Mouse (Mus musculus) cerebellum, adult 18-20 months (tissue): ENCODE measurements at regions not wholly inside any gene's neighbourhood (a gene's known extent, or its start where the extent isn't known, plus 50 kb on each side); places are given as distances from the start of the nearest gene placed in this dataset.

Experiments
- DNase-seq, 2 experiments: peaks; one replicate each; pipeline ENCODE4 v3.0.0; 2021

GRCm38 (mm10) chr4:7597671-7598390 is 641.0 kb downstream of the Car8 start:
- DNase-seq: no peak

GRCm38 (mm10) chr4:7596116-7596515 is 642.7 kb downstream of the Car8 start:
- no peak for DNase-seq

DNA sequence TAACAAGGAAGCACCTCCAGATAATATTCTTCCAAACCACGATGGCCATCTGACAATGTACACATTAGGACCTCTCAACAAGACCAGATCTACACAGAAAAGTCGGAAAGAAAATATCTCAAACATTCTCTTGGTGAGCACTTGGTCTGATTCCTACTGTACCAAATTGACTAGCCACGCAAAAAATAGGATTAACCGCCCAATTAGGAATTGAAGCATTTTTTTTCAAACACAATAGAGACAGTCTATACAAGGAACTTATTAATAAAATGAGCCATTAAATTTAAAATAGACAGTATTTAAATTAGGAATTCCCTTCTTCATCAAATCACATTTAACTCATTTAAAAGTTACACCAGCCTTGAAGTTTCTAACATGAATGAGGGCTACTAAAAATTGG is 655.0 kb downstream of the Car8 start:
- DNase-seq: no peak

DNA sequence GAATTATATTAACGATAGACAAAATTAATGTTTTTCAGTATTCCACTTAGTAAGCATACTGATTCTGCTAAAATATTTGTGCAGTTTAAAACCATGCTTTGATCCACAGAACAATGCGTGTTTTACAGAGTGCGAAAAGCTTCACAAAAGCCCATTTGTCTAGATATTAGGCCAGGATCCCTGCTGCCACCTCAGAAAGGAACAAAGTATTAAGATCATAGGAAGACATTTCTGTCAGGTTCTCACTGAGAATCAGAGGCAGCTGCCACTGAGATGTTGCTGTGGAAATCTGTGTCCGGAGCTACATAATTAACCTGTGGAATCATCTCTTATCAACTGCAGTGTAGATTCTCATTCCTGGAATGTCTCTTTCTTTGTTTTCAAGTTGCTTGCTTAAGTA is 656.9 kb downstream of the Car8 start:
- DNase-seq: no peak

GRCm38 (mm10) chr4:7581220-7581916 is 657.5 kb downstream of the Car8 start:
- no peak for DNase-seq

- DNase-seq: no peak
Measured at GRCm38 (mm10) chr4:7580554-7581219, 658.2 kb downstream of the Car8 start.

DNA sequence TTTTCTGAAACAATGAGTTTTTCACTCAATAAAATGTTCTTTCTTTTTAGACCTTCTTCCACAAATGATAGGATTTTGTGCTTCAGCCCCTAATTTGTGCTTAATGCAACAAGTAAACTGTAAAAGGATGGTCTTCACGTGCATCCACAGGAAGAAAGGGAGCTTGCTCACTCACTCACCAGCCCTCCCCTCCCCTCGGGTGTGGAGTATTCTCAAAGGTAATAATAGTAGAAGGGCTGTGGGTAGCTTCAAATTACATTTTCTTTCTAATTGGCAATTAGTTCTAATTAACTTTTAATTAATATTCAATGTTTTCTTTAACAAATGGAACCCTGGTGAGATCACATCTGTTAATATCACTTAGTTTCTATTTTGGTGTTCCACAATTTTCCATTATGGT is 664.8 kb downstream of the Car8 start:
- no peak for DNase-seq

DNA sequence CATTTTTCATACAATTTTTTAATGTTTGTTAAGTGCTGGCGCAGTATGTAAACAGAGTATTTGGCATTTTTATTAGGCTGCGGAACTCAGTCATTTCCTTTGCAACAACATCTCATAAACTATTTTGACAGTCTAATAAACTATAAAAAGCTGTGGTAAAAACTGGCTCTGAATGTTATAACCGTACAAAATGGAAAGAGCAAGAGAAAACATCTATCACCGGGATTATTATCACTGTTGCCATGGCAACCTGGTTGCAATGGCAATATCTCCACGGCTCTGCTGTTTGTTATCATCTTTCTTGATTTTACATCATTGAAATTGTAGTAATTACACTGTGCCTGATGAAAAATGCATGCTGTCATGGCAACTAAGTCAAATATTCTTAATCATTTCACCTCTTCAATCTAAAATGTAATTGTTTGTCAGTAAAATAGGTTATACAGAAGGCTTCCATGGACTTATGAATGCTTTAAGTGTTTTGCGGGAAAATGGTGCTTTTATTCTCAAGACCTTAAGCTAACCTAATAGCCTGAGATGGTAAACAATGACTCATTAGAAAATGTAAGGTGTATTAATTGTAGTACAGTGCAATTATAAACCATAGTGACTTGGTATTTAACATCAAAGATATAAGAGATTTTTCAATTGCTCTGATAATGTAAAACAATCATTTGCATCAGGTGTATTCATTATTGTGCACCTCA is 671.0 kb downstream of the Car8 start:
- DNase-seq: no peak

DNA sequence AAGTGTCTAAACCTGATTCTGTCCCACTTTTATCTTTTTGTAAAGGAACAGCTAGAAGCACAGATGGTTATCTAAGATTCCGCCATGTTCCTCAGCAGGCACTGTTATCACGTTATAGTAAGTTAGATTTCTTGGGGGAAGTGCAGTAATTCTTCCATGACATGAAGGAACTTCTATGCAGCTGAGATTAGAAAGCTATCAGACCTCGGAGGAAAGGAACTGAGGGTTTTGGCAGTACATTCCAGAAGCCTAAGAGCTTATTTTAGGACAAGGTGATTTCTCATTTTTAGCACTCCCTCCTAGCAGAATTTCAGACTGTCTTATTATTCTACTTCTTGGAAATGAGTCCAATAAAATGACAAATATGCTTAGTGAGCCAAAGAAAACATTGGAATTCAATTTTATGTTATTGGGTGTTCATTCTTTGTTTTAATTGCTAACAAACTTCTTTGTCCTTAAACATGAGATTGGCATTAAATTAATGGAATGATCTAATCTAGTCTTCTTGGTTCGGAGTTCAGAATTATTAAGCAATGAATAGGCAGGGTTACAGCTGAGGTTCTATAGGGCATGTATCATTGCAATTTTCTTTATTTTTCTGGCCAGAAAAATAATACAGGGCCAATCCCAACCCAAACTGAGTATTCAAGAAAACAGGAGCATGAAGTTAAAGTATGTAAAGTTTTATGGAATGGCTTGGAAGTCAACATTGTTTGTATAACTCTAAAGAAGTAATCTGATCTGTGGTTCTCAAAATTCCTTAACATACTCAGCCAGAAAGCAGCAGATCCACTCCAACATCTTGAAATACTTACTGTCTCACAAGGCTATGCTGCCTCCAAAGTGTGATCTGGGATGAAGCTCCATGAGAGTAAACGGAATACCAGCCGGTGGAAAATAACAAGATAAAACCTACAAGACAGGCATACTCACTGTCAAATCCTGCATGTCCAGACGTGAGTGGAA is 678.7 kb downstream of the Car8 start:
- DNase-seq: no peak

GRCm38 (mm10) chr4:7558721-7559120 is 680.1 kb downstream of the Car8 start:
- no peak for DNase-seq

DNA sequence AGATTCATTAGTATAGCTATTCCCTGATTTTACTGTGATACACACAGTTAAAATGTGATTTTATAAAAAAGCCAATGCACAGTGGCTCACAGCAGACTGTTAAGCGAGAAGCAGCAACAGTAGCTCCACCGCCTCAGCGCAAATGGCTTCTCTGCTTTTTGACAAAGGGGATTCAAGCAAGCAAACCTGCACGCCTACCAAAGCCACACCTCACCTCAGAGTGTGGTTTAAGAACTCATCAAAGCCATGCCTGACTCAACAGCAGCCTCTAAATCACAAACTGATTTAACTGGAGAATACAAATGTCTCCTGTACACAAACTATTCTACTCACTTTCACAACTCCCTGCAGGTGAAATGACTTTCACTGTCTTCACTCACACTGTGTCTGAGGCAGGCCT is 704.5 kb downstream of the Car8 start:
- no peak for DNase-seq

DNA sequence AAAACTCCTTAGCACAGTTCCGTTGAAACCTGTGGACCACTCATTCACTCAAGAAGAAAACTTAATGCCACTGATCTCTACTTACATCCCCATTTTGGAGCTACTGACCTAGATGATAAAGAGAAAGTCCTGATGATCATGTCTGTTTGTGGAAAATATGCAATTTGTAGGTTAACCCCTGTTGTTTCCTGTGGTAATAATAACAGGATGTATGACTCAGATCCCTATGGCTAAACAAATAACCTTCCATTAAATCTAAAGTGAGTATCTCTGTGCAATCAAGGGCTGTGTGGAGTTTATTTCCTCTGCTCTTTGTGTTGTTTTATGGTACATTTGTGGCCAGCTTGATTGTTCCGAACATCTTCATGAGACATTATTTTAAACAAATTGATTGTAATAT is 711.1 kb downstream of the Car8 start:
- DNase-seq: no peak

GRCm38 (mm10) chr4:7513081-7513480 is 725.8 kb downstream of the Car8 start:
- DNase-seq: no peak

- no peak for DNase-seq
Measured at GRCm38 (mm10) chr4:7485552-7485951, 753.3 kb downstream of the Car8 start.

DNA sequence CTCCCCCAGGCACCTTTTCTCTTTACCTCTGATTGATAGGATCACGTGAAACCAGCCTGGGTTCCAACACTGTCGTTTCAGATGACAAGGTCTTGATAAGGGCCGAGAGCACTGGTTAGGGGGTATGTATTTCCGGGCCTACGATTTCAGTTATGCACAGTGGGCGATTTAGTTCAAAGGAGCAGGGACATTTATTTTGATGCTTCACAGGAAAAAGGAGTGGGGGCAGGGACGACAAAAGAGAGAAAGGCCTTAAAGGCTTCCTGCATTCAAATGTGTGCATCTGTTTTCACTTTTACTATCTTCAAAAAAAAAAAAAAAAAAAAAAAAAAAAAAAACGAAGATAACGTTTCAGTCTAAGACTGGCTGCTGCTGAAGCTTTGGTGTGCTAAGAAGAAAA is 783.7 kb downstream of the Car8 start:
- DNase-seq: no peak

DNA sequence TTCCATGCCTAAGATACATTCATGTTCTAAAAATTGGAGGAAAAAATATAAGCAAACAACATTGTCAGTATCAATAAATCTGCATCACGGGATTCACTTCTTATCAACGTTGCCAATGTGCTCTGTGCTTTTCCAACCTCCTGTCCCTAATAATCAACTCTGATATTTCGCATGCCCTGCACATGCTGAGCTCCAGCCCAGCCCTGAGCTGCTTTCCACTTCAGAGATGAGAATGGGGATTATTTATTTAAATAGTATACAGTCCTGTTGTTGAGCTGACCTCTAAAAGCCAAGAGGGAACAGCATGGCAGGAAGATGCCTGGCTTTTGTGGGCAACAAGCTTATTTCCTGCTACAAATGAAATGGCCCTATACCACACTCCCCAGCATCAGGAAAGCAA is 786.2 kb downstream of the Car8 start:
- DNase-seq: no peak

GRCm38 (mm10) chr4:7450991-7451390 is 787.9 kb downstream of the Car8 start:
- DNase-seq: no peak

DNA sequence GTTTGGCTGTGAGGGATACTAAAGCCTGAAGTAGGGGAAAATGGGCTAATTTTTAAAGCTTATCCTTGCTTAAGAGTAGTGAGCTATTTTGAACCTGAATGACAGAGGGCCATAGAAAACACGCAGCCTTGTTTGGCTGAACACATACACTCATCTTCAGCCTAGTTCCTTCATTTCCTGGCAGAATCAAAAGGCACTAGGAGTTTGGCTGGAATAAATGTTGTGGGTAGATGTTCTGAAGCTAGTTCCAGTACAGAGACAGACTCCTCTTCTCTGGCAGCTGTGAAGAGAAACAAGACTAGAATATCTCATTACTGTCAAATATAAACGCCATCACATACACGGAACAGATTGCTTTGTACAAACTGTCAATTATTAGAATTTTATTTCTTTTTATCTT is 809.5 kb downstream of the Car8 start:
- DNase-seq: no peak

DNA sequence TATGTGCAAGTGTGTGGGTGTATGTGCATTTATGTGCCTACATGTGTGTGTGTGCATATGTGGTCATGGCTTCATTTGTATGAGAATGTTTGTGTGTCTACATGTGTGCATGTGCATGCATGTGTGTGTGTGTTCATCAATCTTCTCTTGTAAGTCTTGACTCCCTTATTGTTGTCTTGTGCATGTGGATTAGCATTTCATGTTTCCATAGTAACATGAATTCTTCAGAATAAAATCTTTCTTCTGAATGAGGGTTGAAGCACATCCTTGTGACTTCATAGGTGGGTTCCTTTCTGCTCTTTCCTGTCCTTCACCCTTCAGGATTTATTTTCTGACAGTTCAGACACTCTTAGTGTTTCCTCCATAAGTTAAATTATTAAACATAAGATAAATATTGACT is 814.8 kb downstream of the Car8 start:
- no peak for DNase-seq

GRCm38 (mm10) chr4:7423204-7423603 is 815.6 kb downstream of the Car8 start:
- no peak for DNase-seq

DNA sequence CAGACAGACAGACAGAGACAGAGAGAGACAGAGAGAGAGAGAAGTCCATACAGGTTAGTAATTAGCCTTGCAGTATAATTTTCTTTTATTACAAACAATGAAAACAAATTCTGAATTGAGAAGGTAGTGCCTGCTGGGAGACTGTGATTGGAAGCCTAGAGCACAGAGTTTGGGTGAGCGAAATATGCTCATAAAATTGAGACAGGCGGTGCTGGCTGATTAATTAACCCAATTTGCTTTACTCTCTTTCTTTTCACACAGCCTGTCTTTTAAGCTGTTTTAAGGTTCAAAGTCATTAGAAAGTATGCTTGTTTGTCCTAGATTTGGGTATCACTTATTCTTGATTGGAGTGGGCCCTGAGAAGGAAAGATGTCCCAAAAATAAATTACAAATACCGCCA is 816.1 kb downstream of the Car8 start:
- DNase-seq: no peak

- DNase-seq: no peak
Measured at GRCm38 (mm10) chr4:7414301-7414700, 824.5 kb downstream of the Car8 start.
